Mouse (Mus musculus): ENCODE results near the gene Wipf1. TPM values are rescaled to one million over a fixed set of nuclear protein-coding genes. Genes with fewer than 3 reads are reported as not detected.

Wipf1 gene
- total and polyA plus RNA-seq, 2 experiments from 2014 or later: 1.8 to 2.4 TPM

DNA sequence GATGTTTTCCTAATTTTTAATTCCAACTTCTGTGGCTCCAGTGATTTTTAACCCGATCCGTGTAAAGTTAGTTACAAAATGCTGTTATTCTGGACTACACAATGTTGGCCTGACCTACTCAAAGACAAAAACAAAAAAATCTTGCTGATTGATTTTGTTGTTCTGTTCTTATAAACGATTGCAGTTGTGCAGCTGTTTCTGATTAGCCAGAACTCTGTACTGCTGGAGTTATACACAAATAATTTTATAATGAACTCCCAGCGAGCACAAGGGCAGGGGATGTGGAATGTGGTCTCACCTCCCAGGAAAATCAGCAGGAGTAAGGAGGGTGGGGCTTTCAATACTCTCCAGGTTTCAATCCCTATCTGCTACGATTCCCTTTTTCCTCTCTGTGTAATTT lies 10.6 kb downstream of the Wipf1 start:
- H3K4me2 ChIP-seq (ENCODE audit: low read depth, low read length, poor library complexity, severe bottlenecking): no peak overlapping the region
- TF ChIP-seq CTCF (IDR thresholded peaks at IDR 0.05): no peak
- H3K9ac ChIP-seq (replicated peaks; ENCODE audit: low read length, poor library complexity, severe bottlenecking): no peak overlapping the region
- DNase-seq (ENCODE audit: low spot score): no peak
- ATAC-seq (ENCODE audit: low FRiP score): no peak
- H3K27ac ChIP-seq (ENCODE audit: low read depth, low read length): no peak overlapping the region
- H3K4me3 ChIP-seq (ENCODE audit: low read depth, low read length): no peak overlapping the region
- WGBS: 80% methylated on average over 5 of the region's 5 CpGs
- H3K4me1 ChIP-seq (ENCODE audit: insufficient read depth, low read length): no peaks in the 10 kb centered on the region
- H3K9me3 ChIP-seq (ENCODE audit: low read length): no peaks in the 10 kb centered on the region
- H3K27me3 ChIP-seq (ENCODE audit: insufficient read depth, low read length): no peaks in the 10 kb centered on the region
- no peaks in the 10 kb centered on the region for H3K36me3 ChIP-seq (ENCODE audit: insufficient read depth, low read length)

DNA sequence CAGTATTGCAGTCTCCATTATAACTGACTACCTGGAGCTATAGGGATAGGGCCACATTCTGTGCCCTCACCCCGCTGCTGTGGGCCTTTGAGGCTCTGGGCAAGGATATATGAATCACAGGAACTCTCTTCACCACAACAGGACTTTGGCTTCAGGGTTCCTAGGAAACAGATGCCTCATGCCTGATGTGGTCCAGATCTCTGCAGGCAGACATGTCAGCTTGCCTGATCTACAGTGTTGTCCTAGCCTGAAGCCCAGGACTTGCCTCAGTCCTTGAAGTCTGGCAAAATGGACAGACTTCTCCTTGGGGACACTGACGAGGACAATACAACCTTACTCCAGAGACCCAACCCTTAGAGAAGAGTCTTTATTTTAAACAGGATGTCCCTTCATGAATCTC lies 11.2 kb downstream of the Wipf1 start:
- Histone ChIP-seq H3K9ac (replicated peaks; ENCODE audit: low read length, poor library complexity, severe bottlenecking) (no peak overlapping the region), H3K36me3 (ENCODE audit: insufficient read depth, low read length) (no peaks in the 10 kb centered on the region), H3K4me1 (ENCODE audit: insufficient read depth, low read length) (no peaks in the 10 kb centered on the region), H3K4me2 (ENCODE audit: low read depth, low read length, poor library complexity, severe bottlenecking) (no peak overlapping the region), H3K27ac (ENCODE audit: low read depth, low read length) (no peak overlapping the region), H3K27me3 (ENCODE audit: insufficient read depth, low read length) (no peaks in the 10 kb centered on the region), H3K9me3 (ENCODE audit: low read length) (no peaks in the 10 kb centered on the region), H3K4me3 (ENCODE audit: low read depth, low read length) (no peak overlapping the region)
- WGBS: 84% methylated on average over 2 of the region's 2 CpGs
- DNase-seq (ENCODE audit: low spot score): no peak
- TF ChIP-seq CTCF (IDR thresholded peaks at IDR 0.05): no peak
- no peak for ATAC-seq (ENCODE audit: low FRiP score)

- Histone ChIP-seq H3K27ac (ENCODE audit: low read depth, low read length) (no peak overlapping the region), H3K4me2 (ENCODE audit: low read depth, low read length, poor library complexity, severe bottlenecking) (no peak overlapping the region), H3K27me3 (ENCODE audit: insufficient read depth, low read length) (no peaks in the 10 kb centered on the region), H3K9ac (replicated peaks; ENCODE audit: low read length, poor library complexity, severe bottlenecking) (no peak overlapping the region), H3K9me3 (ENCODE audit: low read length) (no peaks in the 10 kb centered on the region), H3K4me3 (ENCODE audit: low read depth, low read length) (no peak overlapping the region), H3K4me1 (ENCODE audit: insufficient read depth, low read length) (no peaks in the 10 kb centered on the region), H3K36me3 (ENCODE audit: insufficient read depth, low read length) (no peaks in the 10 kb centered on the region)
- no peak for TF ChIP-seq CTCF (IDR thresholded peaks at IDR 0.05)
- ATAC-seq (ENCODE audit: low FRiP score) (no peak), DNase-seq (ENCODE audit: low spot score) (no peak)
- 94% methylated on average over 6 of the region's 6 CpGs for WGBS
These were observed 15.4 kb downstream of the Wipf1 start for GRCm38 (mm10) chr2:73514178-73514577.

- no peak for TF ChIP-seq CTCF (IDR thresholded peaks at IDR 0.05)
These were observed 16.3 kb downstream of the Wipf1 start for GRCm38 (mm10) chr2:73513204-73513749.

DNA sequence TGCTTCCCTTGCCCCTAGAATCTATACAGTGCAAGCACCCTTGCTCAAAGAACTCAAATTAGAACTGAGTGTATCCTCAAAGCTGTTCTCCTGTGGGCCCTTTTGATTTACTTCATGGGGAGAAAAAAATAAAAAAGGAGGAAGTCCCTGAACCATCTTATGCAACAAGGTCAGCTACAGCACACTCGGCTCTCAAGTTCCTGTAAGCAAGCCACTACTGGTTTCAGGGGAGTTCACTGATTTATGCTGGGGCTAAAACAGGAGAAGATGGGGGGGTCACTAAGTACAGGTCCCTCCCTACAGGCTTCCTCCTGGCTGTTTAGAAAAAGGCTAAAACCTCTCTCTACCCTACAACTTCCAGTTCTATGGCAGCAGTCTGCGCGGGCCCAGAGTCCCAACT lies 17.5 kb downstream of the Wipf1 start:
- H3K27ac ChIP-seq (ENCODE audit: low read depth, low read length): no peak overlapping the region
- H3K27me3 ChIP-seq (ENCODE audit: insufficient read depth, low read length): no peaks in the 10 kb centered on the region
- ATAC-seq (ENCODE audit: low FRiP score): no peak
- no peak overlapping the region for H3K9ac ChIP-seq (replicated peaks; ENCODE audit: low read length, poor library complexity, severe bottlenecking)
- WGBS: 92% methylated on average over 3 of the region's 3 CpGs
- H3K4me3 ChIP-seq (ENCODE audit: low read depth, low read length): no peak overlapping the region
- TF ChIP-seq CTCF (IDR thresholded peaks at IDR 0.05): no peak
- no peak overlapping the region for H3K4me2 ChIP-seq (ENCODE audit: low read depth, low read length, poor library complexity, severe bottlenecking)
- DNase-seq (ENCODE audit: low spot score): no peak
- no peaks in the 10 kb centered on the region for H3K4me1 ChIP-seq (ENCODE audit: insufficient read depth, low read length)
- H3K9me3 ChIP-seq (ENCODE audit: low read length): no peaks in the 10 kb centered on the region
- H3K36me3 ChIP-seq (ENCODE audit: insufficient read depth, low read length): no peaks in the 10 kb centered on the region

More at GRCm38 (mm10) chr2:73513204-73513749, 16.3 kb downstream of the Wipf1 start:
- no peak overlapping the region for H3K4me2 ChIP-seq (ENCODE audit: low read depth, low read length, poor library complexity, severe bottlenecking)
- no peak for ATAC-seq (ENCODE audit: low FRiP score)
- no peak overlapping the region for H3K27ac ChIP-seq (ENCODE audit: low read depth, low read length)
- WGBS: 92% methylated on average over 2 of the region's 2 CpGs
- no peak overlapping the region for H3K4me3 ChIP-seq (ENCODE audit: low read depth, low read length)
- H3K4me1 ChIP-seq (ENCODE audit: insufficient read depth, low read length): no peaks in the 10 kb centered on the region
- no peaks in the 10 kb centered on the region for H3K9me3 ChIP-seq (ENCODE audit: low read length)
- no peak for DNase-seq (ENCODE audit: low spot score)
- H3K36me3 ChIP-seq (ENCODE audit: insufficient read depth, low read length): no peaks in the 10 kb centered on the region
- H3K27me3 ChIP-seq (ENCODE audit: insufficient read depth, low read length): no peaks in the 10 kb centered on the region
- no peak overlapping the region for H3K9ac ChIP-seq (replicated peaks; ENCODE audit: low read length, poor library complexity, severe bottlenecking)

GRCm38 (mm10) chr2:73510731-73511360 lies 18.7 kb downstream of the Wipf1 start:
- TF ChIP-seq CTCF (IDR thresholded peaks at IDR 0.05): no peak
- ATAC-seq (ENCODE audit: low FRiP score) (no peak), DNase-seq (ENCODE audit: low spot score) (no peak)
- Histone ChIP-seq H3K9me3 (ENCODE audit: low read length) (no peaks in the 10 kb centered on the region), H3K4me2 (ENCODE audit: low read depth, low read length, poor library complexity, severe bottlenecking) (no peak overlapping the region), H3K27ac (ENCODE audit: low read depth, low read length) (no peak overlapping the region), H3K27me3 (ENCODE audit: insufficient read depth, low read length) (no peaks in the 10 kb centered on the region), H3K4me3 (ENCODE audit: low read depth, low read length) (no peak overlapping the region), H3K36me3 (ENCODE audit: insufficient read depth, low read length) (no peaks in the 10 kb centered on the region), H3K9ac (replicated peaks; ENCODE audit: low read length, poor library complexity, severe bottlenecking) (no peak overlapping the region), H3K4me1 (ENCODE audit: insufficient read depth, low read length) (no peaks in the 10 kb centered on the region)
- WGBS: 92% methylated on average over 7 of the region's 7 CpGs
